Mouse (Mus musculus) adrenal gland, adult 2 months (tissue): ENCODE results near the gene Serpine2. TPM values are rescaled to one million over a fixed set of nuclear protein-coding genes. Genes with fewer than 3 reads are reported as not detected.

Experiments used
- DNase-seq: peaks from one replicate; pipeline ENCODE4 v3.0.0; 2021
- polyA plus RNA-seq: library from polyadenylated mRNA; depleted of rRNA; stranded (reverse); fragments of >200 nt; gene quantifications from 2 replicates; pipeline ENCODE4 v1.2.3, GENCODE M21; 2012; rRNA removed
- total RNA-seq, 2 experiments: library from RNA; stranded (reverse); gene quantifications; 2 replicates each; pipeline ENCODE4 v1.2.3; 2021

Serpine2 gene
- total and polyA plus RNA-seq, 3 experiments = 7.7 to 25.1 (median 10.2) TPM

DNA sequence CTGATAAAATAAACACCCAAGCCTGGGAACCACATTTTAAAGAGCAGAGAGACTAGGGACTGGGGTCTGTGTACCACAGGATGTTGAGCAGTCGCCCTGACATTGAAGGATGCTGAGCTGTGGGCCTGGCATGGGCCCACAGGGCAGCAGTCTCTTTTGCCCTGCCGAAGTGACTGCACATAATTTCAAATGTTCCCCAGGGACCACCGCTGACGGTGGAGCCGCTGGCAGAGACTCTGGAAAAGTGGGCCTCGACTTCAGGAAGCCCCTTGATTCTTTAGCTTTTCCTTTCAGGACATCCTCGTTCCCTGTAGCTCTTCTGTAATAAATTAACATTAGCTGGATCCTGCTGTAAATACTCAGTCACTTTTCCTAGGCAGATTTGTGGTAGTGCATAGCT, 103.8 kb downstream of the Serpine2 start:
- DNase-seq = peak; percentile 55

DNA sequence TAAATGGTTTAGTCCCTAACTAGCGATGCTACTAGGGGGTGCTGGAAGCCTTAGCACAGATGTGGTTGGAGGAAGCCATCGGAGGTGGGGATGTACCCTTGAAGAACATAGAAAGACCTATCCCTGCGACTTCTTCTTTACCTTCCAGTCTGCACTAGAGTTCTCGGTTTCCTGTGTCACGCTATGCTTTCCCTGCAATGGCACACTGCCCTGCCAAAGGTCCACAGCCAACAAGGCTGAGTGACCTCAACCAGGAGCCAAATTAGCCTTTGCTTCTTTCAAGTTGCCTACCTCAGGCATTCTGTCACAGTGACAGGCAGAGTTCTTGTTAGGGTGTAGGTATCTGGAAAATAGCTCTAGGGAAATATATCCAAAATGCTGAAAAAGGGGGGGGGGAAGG, 104.6 kb downstream of the Serpine2 start:
- peak; percentile 48 for DNase-seq

DNA sequence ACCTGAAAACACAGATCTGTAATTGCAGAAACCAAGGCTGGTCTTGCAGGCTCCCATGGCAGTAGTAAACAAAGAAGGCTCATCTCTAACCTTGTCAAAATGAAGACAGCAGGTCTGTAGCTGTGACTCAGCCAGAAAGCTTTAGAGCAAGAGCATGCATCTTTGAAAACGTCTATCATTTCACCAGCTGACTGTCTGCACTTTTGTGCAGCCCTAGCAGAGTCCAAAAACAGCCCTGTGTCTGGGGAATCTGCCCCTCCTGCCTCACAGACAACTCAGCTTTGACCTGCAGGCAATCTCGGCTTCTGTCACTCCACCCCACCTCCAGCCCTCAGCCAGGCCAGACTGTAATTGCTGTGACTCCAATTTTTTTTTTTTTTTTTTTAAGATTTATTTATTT, 105.6 kb downstream of the Serpine2 start:
- DNase-seq = peak; percentile 67

DNA sequence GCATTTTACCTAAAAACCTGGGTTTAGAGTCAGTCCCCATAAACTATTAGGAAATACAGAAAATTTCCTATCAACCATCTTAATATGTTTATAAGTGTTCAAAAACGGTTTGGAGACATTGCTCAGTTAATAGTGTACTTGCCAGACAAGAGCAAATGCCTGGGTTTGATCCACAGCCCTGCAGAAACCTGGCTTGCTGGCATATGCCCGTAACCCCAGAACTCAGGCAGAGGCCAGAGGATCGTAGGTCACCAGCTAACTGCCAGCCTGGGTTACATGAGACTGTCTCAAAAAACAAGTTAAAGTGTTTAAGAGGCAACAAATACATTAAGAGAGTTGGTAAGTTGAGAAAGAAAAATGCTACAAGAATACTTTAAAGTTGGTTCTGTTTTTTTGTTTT, 106.0 kb downstream of the Serpine2 start:
- DNase-seq = no peak

DNA sequence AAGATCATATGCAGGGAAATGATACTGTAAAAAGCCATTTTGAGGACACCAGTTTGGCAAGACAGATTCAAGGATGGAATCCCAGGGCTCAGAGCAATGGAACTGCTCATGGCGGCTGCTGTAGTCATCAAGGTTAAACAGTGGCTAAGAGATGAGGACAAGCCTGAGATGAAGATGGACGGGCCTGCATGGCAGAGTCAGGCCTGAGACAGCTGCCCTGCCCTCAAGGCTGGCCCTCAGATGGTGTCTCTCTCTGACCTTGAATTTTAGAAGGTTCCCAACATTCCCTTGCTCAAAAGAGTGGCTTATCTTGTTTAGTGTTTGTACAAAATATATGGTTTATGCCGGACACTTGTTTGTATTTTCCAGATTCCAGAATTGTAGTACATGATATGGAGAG, 107.5 kb downstream of the Serpine2 start:
- DNase-seq = peak; percentile 56

DNA sequence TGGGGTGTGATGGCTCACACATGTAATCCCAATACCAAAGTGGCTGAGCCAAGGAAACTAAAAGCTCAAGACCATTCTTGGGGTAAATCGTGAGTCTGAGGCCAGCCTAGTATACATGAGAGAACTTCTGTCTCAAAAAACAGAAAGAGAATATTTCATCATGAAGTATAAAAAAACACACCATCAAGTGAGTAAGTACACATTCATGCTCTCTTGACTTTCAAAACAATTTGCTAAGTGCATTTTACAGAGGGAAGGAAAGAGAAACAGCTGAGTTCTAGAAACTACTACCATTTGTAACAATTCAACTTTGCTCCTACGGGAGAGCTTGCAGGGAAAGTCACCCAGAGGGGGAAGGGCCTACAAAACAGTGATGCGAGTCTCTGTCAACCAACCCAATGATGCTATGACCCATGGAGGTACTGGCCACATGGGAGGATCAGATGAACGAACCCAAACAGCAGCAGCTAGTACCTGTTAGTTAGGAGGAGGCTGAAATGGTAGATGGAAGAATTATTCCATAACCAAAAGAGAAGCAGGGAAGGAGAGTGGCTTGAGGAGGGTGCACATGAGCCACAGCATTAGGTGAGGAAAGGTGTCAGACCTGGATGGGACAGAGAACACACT, 108.2 kb downstream of the Serpine2 start:
- DNase-seq = no peak

DNA sequence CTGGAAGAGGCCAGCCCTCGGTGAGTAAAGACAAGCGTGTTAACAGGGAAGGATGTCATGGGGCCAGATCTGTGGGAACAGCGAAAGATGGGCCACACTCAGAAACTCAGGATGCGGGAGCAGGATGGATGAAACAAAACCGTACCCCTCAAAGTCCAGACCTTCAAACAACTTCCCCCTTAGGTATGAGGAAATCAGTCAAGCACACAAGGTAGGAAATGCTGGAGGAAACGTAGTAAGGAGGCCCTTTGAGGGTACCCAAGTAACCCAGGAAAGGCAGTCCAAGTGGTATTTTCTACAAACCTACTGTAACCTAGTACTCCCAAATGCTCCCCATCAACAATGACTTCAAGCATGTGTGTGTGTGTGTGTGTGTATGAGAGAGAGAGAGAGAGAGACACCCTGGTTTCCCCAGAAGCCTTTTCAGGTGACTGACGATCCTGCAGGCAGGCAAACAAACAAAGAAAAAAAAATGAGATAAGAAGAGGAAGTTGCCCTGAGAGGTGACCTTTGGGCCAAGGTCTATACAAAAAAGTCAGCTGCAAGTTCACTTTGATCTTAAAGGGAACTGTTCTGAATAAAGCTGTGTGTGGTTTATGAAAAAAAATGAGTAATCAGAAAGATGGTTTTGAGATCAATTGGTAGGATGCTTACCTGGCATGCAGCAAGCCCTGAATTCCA, 108.8 kb downstream of the Serpine2 start:
- DNase-seq = peak; percentile 36

DNA sequence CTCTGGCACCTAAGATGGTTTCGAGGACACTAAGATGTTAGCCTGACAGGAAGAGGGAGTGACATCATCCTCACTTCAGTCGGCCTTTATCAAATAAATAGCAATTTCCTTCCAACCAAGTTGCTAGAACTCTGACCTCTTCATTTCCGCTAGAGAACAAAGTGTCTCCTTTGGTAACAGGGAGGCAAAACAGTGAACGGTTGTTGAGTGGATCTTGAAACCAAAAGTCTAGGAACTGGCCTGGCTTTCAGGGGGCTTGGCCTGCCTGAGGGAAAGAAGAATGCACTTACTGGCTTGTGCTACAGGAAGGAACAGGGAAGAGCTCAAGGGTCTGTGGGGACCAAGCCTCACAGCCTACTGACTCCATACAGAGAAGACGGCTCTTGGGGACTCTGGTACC, 109.8 kb downstream of the Serpine2 start:
- no peak for DNase-seq

DNA sequence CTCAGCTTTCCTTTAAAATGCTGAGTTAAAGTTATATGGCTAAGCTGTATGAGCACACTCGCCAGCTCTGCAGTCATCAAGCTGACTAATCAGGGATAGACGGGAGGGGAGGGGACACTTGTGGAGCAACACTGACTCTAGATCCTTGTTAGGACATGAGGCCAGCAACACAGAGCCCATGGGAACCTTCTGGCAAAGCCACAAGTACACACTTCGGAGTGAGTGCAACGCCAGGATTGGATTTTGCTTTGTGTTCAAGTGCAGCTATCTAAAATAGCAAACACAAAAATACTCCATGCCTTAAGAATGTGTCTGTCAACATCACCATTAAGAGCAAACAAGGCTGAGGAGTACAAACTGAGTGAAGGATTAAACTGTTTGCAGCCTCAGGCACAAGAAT, 114.9 kb downstream of the Serpine2 start:
- peak; percentile 59 for DNase-seq

Other genes starting within 250 kb of the Serpine2 start
- under 1 TPM; 0.46 to 0.59 TPM for gene Ap1s3, start 189.2 kb downstream of the Serpine2 start, total RNA-seq
- 1.5 and 3.8 TPM in 2 replicates for gene Ap1s3, start 189.2 kb downstream of the Serpine2 start, polyA plus RNA-seq
- 10 to 100 TPM; 40.7 to 58.3 TPM for gene Mrpl44, start 85.2 kb downstream of the Serpine2 start, total RNA-seq
- 14.1 and 20.7 TPM in 2 replicates for gene Mrpl44, start 85.2 kb downstream of the Serpine2 start, polyA plus RNA-seq
- gene Wdfy1, start 85.0 kb downstream of the Serpine2 start, total RNA-seq = 10 to 100 TPM; 42.6 to 43.5 TPM
- gene Wdfy1, start 85.0 kb downstream of the Serpine2 start, polyA plus RNA-seq = 39.0 and 48.4 TPM in 2 replicates